Mouse (Mus musculus): ENCODE data around the gene Rptor.

Rptor gene

GRCm38 (mm10) chr11:119934773-119935172, 332.1 kb downstream of the Rptor start:
- no peak for DNase-seq (ENCODE audit: low spot score in 2 of 2)

GRCm38 (mm10) chr11:119935457-119935856, 332.8 kb downstream of the Rptor start:
- DNase-seq (ENCODE audit: low spot score in 2 of 2) = no peak

GRCm38 (mm10) chr11:119936456-119936855, 333.8 kb downstream of the Rptor start:
- no peak for DNase-seq (ENCODE audit: low spot score in 2 of 2)

GRCm38 (mm10) chr11:119937216-119937615, 334.5 kb downstream of the Rptor start:
- DNase-seq (ENCODE audit: low spot score in 2 of 2) = no peak

GRCm38 (mm10) chr11:119937772-119938502, 335.2 kb downstream of the Rptor start:
- no peak for DNase-seq (ENCODE audit: low spot score in 2 of 2)

- DNase-seq (ENCODE audit: low spot score in 2 of 2) = no peak
These were observed 336.5 kb downstream of the Rptor start for GRCm38 (mm10) chr11:119939073-119939710.

- DNase-seq (ENCODE audit: low spot score in 2 of 2) = no peak
These were observed 337.0 kb downstream of the Rptor start for GRCm38 (mm10) chr11:119939711-119940106.

- no peak for DNase-seq (ENCODE audit: low spot score in 2 of 2)
These were observed 337.4 kb downstream of the Rptor start for GRCm38 (mm10) chr11:119940142-119940541.

GRCm38 (mm10) chr11:119941794-119942193, 339.1 kb downstream of the Rptor start:
- no peak for DNase-seq (ENCODE audit: low spot score in 2 of 2)

GRCm38 (mm10) chr11:119942201-119942726, 339.6 kb downstream of the Rptor start:
- DNase-seq (ENCODE audit: low spot score in 2 of 2) = no peak

- peak; percentile 95 to 97 for DNase-seq (ENCODE audit: low spot score in 2 of 2)
These were observed 340.2 kb downstream of the Rptor start, which contains the start of gene Baiap2 for GRCm38 (mm10) chr11:119942727-119943427. Baiap2 (plus strand) TSS chr11:119942763.

GRCm38 (mm10) chr11:119943428-119943988, 340.8 kb downstream of the Rptor start:
- no peak for DNase-seq (ENCODE audit: low spot score in 2 of 2)

- DNase-seq (ENCODE audit: low spot score in 2 of 2) = peak; percentile 59 to 71
These were observed 342.6 kb downstream of the Rptor start for GRCm38 (mm10) chr11:119945343-119945742.

GRCm38 (mm10) chr11:119947426-119947825, 344.7 kb downstream of the Rptor start:
- no peak for DNase-seq (ENCODE audit: low spot score in 2 of 2)

GRCm38 (mm10) chr11:119947897-119948296, 345.2 kb downstream of the Rptor start:
- no peak for DNase-seq (ENCODE audit: low spot score in 2 of 2)

GRCm38 (mm10) chr11:119948305-119948704, 345.6 kb downstream of the Rptor start:
- no peak for DNase-seq (ENCODE audit: low spot score in 2 of 2)

- DNase-seq (ENCODE audit: low spot score in 2 of 2) = peak in 1 of 2 experiments; percentile 44
These were observed 346.1 kb downstream of the Rptor start for GRCm38 (mm10) chr11:119948803-119949202.

All from heart, adult 9 months (tissue).